Mouse (Mus musculus) kidney, adult 11 months (tissue): Measurements from ENCODE around the gene Gabrb2.

Source experiments
- DNase-seq: peaks from one replicate; pipeline ENCODE4 v3.0.0; 2022

Gabrb2 gene

DNA sequence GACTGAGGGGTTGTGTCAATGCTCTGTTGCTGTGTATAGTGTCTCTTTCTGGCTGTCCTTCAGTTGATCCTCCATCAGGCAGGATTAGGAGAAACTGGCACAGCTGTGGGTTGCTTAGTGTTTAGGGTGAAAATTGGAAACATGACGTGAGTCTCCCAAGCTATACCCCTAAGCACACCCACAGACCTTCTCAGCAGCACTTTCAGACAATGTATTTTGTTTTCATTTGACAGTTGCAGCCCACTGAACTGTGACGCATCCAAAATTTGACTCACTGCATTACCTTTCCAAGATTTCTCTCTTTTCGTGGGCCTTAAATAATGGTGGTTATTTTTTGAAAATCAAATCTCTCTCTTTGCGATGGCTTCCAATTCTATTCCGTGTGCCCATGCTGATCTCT is 115.7 kb downstream of the Gabrb2 start:
- DNase-seq: no peak

DNA sequence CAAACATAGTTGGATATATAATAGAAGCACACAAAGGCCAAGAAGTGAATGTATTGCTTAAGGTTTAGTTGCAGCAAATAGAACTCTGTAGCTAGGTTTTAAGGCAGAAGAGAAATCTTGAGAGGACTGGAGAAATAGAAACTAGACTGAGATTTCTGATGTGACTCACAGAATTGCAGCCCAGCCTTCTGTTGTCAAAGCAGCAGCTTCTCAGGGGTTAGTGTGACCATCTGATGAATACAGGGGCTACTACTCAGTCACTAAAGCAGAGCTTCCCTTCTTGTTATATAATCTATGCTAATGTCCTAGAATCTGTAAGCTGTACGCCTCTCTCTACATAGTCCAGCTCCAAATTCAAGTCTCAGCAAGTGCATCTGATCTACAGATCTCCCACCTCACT is 116.3 kb downstream of the Gabrb2 start:
- DNase-seq: no peak

DNA sequence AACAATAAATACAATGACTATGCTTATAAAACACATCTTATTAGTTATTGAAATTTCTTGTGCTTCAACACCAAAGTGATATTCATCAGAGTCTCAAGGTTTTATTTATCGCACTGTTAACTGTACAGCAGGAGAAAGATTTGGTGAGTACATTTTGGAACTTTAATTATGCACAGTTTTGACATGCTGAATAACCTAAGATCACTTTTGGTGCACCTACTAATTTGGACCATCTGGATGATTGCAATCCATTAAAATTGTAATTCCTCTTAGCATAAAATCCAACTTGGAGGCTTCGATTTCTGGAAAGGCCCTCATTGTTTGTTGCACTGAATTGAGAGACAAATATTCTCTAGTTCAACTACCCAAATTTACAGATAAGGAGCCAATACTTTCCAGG is 123.3 kb downstream of the Gabrb2 start:
- no peak for DNase-seq

DNA sequence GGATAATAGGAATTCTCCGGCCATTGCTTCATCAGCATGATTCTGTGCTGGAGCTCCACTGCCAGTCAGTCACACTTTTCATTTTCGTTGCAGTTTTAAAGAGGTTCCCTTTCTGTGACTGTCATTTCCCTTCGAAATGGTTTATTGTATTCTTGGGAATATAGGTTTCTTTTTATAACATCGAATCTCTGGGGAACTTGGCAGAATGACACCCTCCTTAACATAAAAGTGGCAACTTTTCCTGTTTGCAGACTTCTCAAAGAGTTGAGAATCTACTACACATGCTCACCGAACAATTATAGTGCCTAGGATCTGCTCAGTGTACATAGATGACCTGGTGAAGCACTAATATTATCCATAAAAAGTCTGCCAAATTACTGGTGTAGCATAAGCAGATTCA is 146.5 kb downstream of the Gabrb2 start:
- DNase-seq: no peak

DNA sequence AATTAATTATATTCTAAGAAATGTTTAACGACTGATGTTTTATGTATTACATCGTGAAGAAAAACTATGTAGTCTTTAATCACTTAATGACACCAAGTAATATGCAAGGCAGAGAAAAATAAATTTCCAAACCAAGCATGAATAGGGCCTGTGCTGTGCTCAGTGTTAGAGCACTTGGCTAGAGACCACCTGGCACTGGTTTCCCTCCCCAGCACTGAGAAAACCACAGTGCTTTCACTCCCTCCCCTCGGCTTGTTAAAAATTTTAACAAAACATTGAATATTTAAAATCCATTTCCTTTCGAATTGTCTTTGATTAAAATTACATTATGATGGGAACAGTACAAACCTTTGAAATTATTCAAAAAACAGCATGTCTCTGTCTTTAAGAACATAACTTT is 151.9 kb downstream of the Gabrb2 start:
- DNase-seq: no peak

DNA sequence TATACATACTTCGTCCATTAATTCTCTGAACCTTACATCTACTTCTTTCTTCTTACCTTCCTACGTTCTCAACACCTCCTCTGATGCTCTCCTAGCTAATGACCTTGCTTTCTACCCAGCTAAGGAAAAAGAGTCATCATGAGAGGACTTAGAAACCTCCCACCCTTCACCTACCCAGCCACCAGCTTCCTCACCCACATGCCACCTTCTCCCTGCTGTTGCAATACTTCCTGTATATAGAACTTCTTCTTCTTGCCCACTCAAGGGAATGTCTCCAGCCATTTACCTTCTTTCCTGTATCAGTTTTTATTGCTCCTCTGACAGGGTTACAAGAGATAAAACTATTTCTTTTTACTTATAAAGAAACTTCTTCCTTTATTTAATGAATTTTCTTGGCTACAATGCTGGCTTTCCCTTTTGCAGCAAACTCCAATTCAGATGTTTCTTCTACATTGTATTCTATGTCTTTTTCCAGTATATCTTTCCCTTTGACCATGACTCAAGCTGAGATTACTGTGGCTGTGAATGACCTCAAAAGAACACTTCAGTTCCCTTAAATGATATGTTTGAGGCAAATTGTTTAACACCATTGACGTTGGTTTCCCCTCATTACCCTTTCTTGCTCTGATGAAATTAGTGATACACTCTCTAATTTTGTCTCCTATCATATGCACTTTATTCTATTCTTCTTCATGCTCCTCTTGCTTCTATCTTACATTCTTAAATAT is 155.8 kb downstream of the Gabrb2 start:
- DNase-seq: no peak

DNA sequence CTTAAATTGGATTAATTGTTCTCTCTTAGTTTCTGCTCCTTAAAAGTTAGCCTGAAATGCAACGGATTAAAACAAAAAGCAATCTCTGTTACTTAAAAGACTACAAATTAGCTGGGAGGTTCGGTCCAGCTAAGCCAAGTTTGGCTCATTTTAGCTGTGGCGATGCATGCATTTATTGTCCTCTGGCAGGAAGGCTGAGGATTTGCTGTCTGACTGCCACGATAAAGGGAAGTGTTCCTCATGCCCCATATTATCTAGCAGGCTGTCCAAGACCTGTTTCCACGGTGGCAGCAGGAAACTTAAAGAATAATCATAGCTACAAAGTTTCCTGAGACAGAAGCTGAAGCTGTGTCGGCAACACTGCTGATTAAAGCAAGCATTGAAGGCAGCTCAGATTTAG is 160.2 kb downstream of the Gabrb2 start:
- DNase-seq: no peak

DNA sequence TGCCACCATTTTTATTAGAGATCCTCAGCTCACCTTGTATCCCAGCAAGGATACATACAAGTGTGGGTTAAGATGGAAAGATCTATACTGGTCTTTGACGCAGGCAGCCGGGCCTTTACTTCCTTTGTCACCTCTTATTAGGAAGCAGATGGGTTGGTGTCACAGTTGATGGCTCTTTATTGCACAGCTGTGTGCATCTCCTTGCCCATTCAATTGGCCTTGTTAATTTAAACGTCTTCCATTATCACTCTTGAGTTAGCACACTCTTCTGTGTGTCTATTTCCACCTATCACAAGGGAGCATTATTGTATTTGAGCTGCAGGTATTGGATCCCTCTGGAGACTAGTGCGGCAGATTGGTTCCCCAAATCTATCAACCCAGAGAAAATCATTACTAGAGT is 161.6 kb downstream of the Gabrb2 start:
- DNase-seq: no peak

DNA sequence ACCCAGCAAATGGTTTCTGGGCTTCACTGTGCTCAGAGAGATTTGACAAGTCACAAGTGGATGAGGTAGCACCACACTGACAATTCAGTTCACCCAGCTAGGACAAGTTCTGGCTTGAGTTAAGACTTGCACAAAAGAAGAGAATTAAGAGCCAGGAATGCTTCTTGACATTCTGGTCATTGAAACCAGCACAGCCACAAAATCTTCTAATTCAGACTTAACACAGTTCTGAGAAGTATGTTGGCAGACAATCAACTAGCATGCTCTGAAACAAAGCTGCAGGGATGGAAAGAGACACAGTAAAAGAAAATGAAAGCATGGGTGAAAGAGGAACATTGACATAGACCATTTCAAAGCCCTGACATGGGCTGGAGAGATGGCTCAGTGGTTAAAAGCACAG is 162.2 kb downstream of the Gabrb2 start:
- DNase-seq: no peak

DNA sequence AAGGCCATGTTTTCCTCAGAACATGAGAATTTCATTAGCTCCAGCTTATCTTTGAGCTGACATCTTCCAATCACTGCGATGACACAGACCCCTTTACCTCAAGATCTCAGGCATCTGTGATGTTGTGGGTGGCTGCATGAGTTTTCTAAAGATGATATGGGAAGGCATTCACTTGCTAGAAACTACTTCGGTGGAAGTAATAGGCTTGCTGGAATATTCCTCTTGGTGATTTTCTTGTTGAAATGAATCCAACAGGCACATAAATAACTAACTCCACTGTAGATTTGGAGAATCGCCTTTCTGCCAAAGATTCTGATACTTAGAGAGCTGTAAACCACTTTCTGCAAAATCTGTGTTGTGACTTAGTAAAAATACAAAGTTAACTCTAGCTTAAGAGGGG is 172.9 kb downstream of the Gabrb2 start:
- no peak for DNase-seq

DNA sequence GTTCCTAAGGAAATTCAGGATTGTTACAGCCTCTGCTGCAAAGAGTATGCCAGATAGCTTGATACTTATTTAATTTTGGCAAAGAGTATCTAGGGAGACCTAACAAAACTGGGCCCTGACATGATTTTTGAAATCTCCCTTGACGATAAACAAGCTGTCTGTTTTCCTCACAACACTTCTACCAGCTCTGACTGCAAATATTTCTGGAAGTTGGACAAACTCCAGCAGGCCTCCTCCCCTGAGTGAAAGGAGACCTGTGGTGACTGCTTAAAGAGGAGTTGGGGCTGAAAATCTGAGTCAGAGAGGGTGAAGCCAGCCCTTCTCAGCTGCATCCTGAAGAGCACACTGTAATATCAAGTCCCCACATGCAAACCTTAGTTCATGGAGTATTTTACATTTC is 186.7 kb downstream of the Gabrb2 start:
- no peak for DNase-seq

DNA sequence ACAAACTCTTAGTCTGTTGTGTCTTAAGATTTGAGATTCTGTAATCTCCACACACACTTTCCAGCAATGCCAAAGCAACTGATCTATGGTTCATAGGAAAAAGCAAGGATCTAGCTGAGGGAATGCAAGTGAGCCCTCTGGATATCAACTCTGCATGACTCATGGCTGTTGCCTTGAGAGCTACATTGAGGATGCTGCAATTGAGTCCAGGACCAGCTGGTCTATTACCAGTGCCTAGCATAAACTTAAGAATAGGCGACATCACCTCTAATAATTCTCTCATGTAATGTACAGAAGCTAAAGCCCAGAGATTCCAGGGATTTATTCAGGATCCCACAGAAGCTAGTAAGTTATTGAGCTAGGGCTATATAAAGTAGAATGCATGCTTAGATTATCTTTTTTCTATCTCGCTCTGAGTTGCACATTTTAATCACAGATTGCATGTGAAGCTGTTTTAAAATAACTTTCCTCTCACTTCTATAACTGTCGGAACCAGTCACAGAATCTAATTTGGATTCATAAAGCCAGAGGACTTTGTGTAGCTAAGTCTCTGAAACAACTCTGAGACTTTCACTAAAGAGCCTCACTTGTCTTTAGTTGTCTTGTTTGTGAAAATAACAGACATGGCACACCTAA is 189.7 kb downstream of the Gabrb2 start:
- no peak for DNase-seq

DNA sequence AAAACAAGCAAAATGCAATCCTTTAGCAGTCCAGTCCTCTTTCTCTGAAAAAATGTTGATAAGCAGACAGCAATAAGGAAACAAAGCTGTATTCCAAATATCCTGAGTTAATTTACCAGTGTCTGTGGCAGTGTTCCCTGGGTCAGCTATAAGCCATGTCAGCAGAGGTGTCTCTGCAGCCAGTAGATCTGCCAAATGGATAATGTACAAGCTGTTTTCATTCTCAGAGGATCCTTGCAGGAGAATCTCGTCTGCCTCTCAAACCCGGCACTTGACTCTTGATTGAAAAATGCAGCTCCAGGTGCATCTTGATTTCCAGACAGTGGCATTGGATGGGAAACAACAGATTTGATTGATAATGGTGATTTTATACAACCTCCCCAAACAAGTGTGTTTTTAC is 198.6 kb downstream of the Gabrb2 start:
- no peak for DNase-seq

DNA sequence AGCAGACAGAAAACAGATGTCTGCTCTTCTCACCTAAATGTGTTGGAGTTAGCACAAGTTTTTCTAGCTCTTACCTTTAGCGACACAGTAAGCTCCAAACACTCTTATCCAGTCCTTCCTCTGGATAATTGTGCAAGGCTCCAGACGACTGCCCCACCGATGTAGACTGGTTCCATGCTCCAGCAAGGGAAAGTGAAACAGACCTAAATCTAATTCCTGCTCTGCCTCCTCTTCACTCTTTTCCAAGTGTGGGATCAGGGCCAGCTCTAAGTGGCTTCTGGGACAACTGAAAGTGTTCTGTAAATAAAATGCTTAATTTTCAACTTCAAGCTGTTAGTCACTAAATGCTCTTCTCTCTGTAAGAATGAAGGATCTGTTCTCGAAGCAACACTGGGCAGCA is 201.6 kb downstream of the Gabrb2 start:
- DNase-seq: no peak

DNA sequence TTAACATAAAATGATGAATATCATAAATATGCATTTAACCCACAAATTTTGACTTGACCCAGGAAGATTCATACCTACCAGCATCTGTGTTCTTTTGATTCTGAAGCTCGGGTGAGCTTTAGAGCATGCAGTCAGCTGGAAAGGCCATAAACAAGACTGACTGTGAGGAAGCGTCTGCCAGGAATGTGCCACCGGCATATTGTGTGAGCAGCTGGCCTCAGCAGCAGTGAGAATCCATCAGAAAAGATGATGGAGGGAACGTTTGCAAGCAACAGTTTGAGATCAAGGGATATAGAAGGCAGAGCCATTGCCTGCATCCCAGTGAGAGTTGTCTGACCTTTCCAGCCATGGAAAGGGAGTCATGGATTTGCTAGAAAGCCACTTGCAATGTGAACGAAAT is 230.6 kb downstream of the Gabrb2 start:
- no peak for DNase-seq

DNA sequence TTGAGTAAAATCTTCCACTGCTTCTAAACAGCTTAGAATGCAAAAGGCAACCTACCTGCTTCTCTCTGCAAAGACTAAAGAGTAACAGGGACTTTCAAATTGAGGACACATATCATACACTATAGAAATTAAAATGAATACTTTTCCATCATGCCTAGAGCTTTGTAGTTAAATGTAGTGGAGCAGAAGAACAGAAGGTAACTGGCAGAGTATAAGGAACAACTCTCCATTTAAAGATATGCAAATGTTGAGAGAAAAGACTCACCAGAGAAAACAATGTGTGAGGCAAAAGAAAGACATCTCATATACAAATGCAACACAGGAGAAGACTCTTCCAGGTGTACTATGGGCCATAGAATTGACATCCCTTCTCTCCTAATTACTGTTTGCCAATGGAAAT is 232.0 kb downstream of the Gabrb2 start:
- DNase-seq: no peak

DNA sequence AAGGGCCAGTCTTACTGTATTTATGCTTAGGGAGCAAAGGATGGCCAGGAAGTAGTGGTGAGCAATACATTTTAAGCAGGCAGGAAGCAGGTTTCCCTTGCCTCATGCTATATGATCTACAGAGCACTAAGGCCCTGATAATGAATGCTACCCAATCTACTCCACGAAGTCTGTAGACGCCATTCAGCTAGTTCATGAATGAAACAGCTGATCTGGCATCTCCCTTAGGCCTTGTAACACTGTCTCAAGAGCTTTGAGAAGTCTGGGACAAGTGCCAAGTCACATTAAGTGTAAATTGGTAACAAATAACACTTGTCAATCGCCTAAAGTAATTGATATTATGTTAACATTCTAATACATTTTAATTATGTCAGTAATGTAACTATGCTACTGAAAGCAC is 234.6 kb downstream of the Gabrb2 start:
- DNase-seq: no peak

DNA sequence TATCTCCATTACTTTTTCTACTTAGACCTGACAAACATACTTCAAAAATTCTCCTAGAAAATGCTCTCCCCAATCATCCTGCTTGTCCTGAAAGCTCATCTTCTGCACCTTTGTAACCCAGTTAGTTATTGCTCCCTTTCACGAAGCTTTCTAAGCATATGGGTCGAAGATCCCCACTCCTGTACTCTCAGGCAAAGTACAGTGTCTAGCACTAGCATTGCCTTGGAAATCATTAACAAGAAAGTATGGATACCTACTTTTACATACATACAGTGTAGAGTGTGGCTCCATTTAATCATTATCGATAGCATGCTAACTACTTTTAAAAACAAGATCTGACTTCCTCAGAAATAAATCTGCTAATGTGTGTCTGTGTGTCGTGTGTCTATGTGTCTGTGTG is 249.1 kb downstream of the Gabrb2 start:
- no peak for DNase-seq
